Mouse (Mus musculus): ENCODE results near the gene F5. TPM values are rescaled to one million over a fixed set of nuclear protein-coding genes. Genes with fewer than 3 reads are reported as not detected.

Gene F5
- polyA plus RNA-seq, 1 experiment from 2014 or later = 0.24 TPM

DNA sequence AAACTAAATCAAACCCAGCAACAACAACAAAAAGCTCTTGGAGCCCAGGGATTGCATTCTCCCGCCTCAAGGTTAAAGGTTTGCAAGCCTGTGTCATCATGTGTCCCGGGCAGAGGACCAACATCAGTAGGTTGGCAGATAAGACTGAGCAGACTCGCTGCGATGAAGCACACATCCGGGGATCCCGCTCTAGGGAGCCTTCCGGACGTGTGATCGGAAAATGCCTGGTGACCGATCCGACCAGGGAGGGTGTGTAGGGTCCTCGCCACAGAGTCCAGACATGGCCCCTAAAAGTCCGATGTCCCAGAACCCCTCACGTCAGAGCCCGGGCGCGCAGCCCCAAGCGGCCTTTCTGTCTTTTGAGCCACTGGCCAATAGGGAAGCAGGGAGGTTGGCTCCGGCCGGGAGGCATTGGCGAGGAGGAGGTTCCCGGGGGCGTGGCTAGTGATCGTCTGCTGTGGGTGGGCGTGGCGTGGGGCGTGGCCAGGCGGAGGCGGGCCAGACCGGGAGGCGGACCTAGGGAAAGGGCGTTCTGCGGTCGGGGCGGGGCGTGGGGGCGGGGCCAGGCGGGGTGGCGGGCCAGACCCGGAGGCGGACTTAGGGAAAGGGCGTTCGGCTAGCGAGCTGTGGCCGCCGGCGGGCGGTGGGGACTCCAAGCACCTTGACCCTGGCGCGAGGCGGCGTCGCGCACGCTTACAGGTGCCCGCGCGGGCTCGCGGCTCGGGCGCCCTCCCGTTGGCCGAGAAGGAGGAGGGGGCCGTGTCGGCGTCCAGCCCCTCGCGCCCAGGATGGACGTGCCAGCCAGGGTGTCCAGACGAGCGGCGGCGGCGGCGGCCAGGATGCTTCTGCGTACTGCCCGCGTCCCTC lies 97.1 kb downstream of the F5 start, which contains the start of gene Slc19a2:
TSS of gene Slc19a2 (plus strand) at position 582 of the 867 bp plus-strand sequence.
- peaks cover 13% of the 10 kb centered on the region for H3K27me3 ChIP-seq (ENCODE audit: low read depth, poor library complexity, severe bottlenecking)
- H3K27ac ChIP-seq = peak within 1 kb of the TSS; percentile 88
- peaks cover 29% of the 10 kb centered on the region for H3K4me1 ChIP-seq
- DNase-seq (ENCODE audit: low spot score) = peak; percentile 100
- H3K9me3 ChIP-seq (replicated peaks) = no peaks in the 10 kb centered on the region
- H3K36me3 ChIP-seq = no peaks in the 10 kb centered on the region
- H3K4me3 ChIP-seq = peak within 1 kb of the TSS; percentile 71
- under 1% methylated on average over 71 of the region's 79 CpGs for WGBS

DNA sequence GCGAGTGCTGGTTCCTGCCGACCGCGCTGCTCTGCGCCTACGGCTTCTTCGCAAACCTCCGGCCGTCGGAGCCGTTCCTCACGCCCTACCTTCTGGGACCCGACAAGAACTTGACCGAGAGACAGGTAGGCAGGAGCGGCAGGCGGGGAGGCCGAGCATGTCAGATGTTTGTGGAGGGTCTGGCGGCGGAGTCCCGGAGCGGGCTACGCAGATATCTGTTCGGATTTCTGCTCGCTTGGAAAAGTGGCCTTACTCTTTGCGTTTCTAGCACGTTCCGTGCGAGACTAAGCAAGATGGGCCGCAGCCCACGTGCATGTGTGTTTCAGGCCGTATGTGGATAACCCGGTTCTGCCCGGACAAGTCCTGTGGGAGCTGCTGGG lies 97.7 kb downstream of the F5 start:
- H3K4me3 ChIP-seq = peak overlapping the region; percentile 71
- peaks cover 13% of the 10 kb centered on the region for H3K27me3 ChIP-seq (ENCODE audit: low read depth, poor library complexity, severe bottlenecking)
- H3K9me3 ChIP-seq (replicated peaks) = no peaks in the 10 kb centered on the region
- peak overlapping the region; percentile 88 for H3K27ac ChIP-seq
- no peak for DNase-seq (ENCODE audit: low spot score)
- WGBS = under 1% methylated on average over 33 of the region's 33 CpGs
- H3K4me1 ChIP-seq = peaks cover 29% of the 10 kb centered on the region
- no peaks in the 10 kb centered on the region for H3K36me3 ChIP-seq

DNA sequence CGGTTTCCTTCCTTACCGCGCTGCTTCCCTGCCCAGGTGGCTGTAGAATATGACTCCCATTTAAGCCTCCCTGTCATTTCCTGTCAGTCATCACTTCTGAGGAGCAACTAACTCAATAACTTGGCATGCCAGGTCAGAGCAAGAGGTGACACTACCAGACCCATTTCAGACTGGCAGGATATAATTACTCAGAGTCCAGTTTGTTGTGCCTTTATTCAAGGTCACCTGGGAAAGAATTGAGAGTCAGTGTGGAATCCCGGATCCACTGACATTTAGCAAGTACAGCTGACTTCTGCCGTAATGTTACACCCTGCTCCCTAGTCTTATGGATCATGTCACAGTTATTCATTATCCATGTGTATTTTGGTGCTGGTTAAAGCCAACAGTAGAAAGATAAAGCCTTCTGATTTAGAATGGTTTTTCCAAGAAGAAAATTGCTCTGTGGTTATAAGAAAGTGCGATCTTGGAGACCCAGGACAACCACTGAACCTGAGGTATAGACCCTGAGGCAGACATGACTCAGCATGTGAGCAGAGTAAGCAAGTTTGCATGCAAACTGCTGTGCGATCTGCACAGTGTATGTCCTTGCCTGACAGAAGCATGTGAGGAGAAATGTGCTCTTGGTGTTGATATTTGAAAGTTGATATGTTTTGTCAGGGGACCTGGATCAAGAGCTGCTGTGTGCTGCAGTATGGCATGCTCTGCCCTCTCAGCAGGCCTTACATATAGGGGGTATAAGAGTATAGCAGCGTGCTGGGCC lies 98.9 kb downstream of the F5 start:
- WGBS = 69% methylated on average over 8 of the region's 8 CpGs
- Histone ChIP-seq H3K27ac (no peak overlapping the region), H3K4me3 (peak overlapping the region; percentile 71), H3K27me3 (ENCODE audit: low read depth, poor library complexity, severe bottlenecking) (peaks cover 13% of the 10 kb centered on the region), H3K9me3 (replicated peaks) (no peaks in the 10 kb centered on the region), H3K4me1 (peaks cover 29% of the 10 kb centered on the region), H3K36me3 (no peaks in the 10 kb centered on the region)
- DNase-seq (ENCODE audit: low spot score) = no peak

DNA sequence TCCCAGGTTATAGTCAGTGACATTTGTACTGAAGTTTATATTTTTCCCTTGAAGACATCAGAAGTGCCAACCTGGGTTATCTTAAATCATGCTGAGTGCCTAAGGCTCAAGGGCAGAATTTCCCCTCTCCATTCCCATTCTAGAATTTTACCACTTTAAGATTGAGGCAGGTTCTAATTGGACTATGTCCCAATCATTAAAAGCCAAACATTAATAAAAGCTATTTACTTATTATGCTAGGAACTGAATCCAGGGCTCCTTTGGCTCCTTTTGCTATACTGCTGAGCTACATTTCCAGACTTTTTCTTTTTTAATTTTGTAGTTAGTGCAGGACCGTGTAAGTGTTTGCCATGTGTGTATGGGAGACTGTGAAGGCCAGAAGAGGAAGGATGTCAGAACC lies 99.8 kb downstream of the F5 start:
- no peak overlapping the region for H3K27ac ChIP-seq
- H3K9me3 ChIP-seq (replicated peaks) = no peaks in the 10 kb centered on the region
- no peak for DNase-seq (ENCODE audit: low spot score)
- peaks cover 13% of the 10 kb centered on the region for H3K27me3 ChIP-seq (ENCODE audit: low read depth, poor library complexity, severe bottlenecking)
- WGBS = 92% methylated on average over 1 of the region's 1 CpGs
- no peak overlapping the region for H3K4me3 ChIP-seq
- peaks cover 29% of the 10 kb centered on the region for H3K4me1 ChIP-seq
- no peaks in the 10 kb centered on the region for H3K36me3 ChIP-seq

DNA sequence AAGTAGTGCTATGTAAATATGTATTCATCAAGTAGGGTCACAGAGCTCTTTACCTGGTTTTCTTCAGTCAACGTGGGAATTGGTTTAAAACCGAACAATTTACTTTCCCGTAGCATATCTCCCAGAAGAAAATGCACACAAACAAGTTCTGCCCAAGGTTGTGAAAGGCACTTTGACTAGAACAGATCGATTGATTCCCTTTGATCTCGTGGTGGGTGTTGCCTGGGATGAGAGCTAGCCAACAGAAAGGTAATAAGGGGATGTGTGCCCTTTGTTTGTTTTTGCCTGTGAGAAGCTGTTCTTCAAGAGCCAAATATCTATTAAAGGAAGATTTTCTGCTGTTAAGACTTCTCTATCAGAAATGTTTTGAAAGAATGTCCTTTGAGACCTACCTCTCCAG lies 100.9 kb downstream of the F5 start:
- H3K27me3 ChIP-seq (ENCODE audit: low read depth, poor library complexity, severe bottlenecking) = peaks cover 13% of the 10 kb centered on the region
- peaks cover 9% of the 10 kb centered on the region for H3K36me3 ChIP-seq
- WGBS = 65% methylated on average over 5 of the region's 5 CpGs
- DNase-seq (ENCODE audit: low spot score) = no peak
- no peaks in the 10 kb centered on the region for H3K9me3 ChIP-seq (replicated peaks)
- peaks cover 27% of the 10 kb centered on the region for H3K4me1 ChIP-seq
- H3K4me3 ChIP-seq = no peak overlapping the region
- H3K27ac ChIP-seq = no peak overlapping the region

DNA sequence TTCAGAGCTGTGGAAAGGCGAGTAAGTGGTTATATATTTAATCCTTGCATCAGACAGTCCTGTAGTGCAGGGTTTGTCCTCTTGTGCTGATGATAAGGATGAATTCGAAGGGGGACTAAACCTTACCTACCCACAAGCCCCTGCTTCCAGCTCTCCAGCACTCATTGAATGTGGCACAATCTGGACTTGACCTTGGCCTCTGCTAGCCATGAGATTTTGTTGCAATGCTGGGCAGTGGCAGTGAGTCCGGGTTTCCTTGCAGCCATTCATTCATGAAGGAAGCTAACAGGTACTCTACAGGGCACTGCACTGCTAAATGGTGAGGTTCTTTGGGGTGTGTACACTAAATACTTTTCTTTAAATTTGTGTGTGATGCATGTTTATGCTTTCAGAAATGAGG lies 103.2 kb downstream of the F5 start:
- Histone ChIP-seq H3K27ac (no peak overlapping the region), H3K27me3 (ENCODE audit: low read depth, poor library complexity, severe bottlenecking) (peaks cover 12% of the 10 kb centered on the region)

DNA sequence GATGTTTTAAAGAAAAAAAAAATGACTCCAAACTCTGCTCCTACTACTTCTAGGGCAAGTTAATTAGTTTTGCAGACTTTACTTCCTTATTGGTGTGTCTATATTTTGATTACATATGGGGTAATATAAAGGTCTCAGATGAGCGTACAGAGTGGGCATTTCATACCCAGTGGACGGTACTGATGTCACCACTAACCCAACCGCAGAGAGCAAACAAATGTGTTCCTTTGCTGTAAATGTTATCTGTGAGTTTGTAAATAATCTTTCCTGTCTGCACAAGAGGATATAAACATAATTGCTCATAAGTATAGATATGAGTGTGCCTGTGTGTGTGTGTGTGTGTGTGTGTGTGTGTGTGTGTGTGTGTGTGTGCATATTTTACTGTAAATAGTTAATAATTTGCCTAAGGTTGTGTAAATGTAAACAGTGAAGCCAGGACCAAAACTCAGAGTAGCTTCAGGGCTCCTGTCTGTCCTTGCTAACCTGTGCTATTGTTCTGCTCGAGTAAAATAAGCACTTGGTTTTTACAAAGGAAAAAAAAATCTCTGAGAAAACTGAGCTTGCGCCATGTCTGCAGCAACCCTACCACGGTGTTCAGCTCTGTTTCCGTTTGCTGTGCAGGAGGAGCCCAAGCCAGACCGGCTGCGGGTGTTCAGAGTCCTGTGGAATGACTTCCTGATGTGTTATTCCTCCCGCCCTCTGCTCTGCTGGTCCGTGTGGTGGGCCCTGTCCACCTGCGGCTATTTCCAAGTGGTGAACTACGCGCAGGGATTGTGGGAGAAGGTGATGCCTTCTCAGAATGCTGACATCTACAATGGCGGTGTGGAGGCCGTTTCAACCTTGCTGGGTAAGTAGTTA lies 108.8 kb downstream of the F5 start:
- H3K4me1 ChIP-seq = no peaks in the 10 kb centered on the region
- H3K27me3 ChIP-seq (ENCODE audit: low read depth, poor library complexity, severe bottlenecking) = no peaks in the 10 kb centered on the region
- no peak overlapping the region for H3K4me3 ChIP-seq
- no peak for DNase-seq (ENCODE audit: low spot score)
- peaks cover 37% of the 10 kb centered on the region for H3K36me3 ChIP-seq
- H3K27ac ChIP-seq = no peak overlapping the region
- whole genome bisulfite sequencing = 91% methylated on average over 16 of the region's 16 CpGs
- H3K9me3 ChIP-seq (replicated peaks) = no peaks in the 10 kb centered on the region

More for the DNA sequence above, 103.2 kb downstream of the F5 start:
- H3K36me3 ChIP-seq = peaks cover 9% of the 10 kb centered on the region
- H3K9me3 ChIP-seq (replicated peaks) = no peaks in the 10 kb centered on the region
- 74% methylated on average over 3 of the region's 3 CpGs for WGBS
- no peak for DNase-seq (ENCODE audit: low spot score)
- H3K4me3 ChIP-seq = no peak overlapping the region
- H3K4me1 ChIP-seq = peaks cover 13% of the 10 kb centered on the region

DNA sequence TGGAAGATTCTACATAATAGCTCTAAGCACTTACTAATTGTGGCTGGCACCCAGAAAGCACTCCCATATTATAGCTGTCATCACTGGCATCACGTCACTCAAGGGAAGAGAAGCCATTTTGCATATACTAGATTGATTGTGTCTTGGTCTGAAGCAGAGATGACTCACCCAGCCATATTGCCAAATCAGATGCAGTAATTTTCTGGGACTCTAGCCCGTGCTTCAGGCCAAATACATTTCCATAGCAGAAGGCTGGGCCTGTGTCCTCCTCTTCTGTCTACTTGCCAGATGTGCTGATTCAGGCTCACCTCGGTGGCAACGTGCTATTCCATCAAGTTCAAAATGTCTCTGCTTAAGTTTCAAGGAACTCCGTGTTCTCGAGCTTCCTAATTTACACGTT lies 109.9 kb downstream of the F5 start:
- no peaks in the 10 kb centered on the region for H3K4me1 ChIP-seq
- H3K27me3 ChIP-seq (ENCODE audit: low read depth, poor library complexity, severe bottlenecking) = no peaks in the 10 kb centered on the region
- no peak for DNase-seq (ENCODE audit: low spot score)
- H3K27ac ChIP-seq = no peak overlapping the region
- no peak overlapping the region for H3K4me3 ChIP-seq
- H3K9me3 ChIP-seq (replicated peaks) = no peaks in the 10 kb centered on the region
- 95% methylated on average over 7 of the region's 7 CpGs for WGBS
- H3K36me3 ChIP-seq = peaks cover 37% of the 10 kb centered on the region

Other genes with a start within 250 kb of the F5 start
- 17.9 and 21.1 TPM in 2 replicates for gene Scyl3, start 222.7 kb upstream of the F5 start, polyA plus RNA-seq (2016; fragmentation: Nextera tagmentation; extraction: Ambion mirVana)
- gene BC055324, start 157.0 kb upstream of the F5 start, polyA plus RNA-seq (2016; fragmentation: Nextera tagmentation; extraction: Ambion mirVana) = 46.9 and 49.3 TPM in 2 replicates
- gene Mettl18, start 156.9 kb upstream of the F5 start, polyA plus RNA-seq (2016; fragmentation: Nextera tagmentation; extraction: Ambion mirVana) = 10.4 and 12.0 TPM in 2 replicates
- not detected in 2 replicates for gene Sele, start 103.6 kb upstream of the F5 start, polyA plus RNA-seq (2016; fragmentation: Nextera tagmentation; extraction: Ambion mirVana)
- gene Sell, start 89.9 kb upstream of the F5 start, polyA plus RNA-seq (2016; fragmentation: Nextera tagmentation; extraction: Ambion mirVana) = 0.08 TPM in 1 of 2 replicates, not detected in the other
- 0.04 and 0.05 TPM in 2 replicates for gene Selp, start 36.6 kb upstream of the F5 start, polyA plus RNA-seq (2016; fragmentation: Nextera tagmentation; extraction: Ambion mirVana)
- 8.3 and 10.4 TPM in 2 replicates for gene Slc19a2, start 97.2 kb downstream of the F5 start, polyA plus RNA-seq (2016; fragmentation: Nextera tagmentation; extraction: Ambion mirVana)
- 4.6 and 6.4 TPM in 2 replicates for gene Ccdc181, start 123.7 kb downstream of the F5 start, polyA plus RNA-seq (2016; fragmentation: Nextera tagmentation; extraction: Ambion mirVana)
- 46.5 and 47.7 TPM in 2 replicates for gene Nme7, start 152.3 kb downstream of the F5 start, polyA plus RNA-seq (2016; fragmentation: Nextera tagmentation; extraction: Ambion mirVana)
- gene Blzf1, start 155.7 kb downstream of the F5 start, polyA plus RNA-seq (2016; fragmentation: Nextera tagmentation; extraction: Ambion mirVana) = 23.9 and 27.5 TPM in 2 replicates